Mouse (Mus musculus) testis, adult 10 weeks (tissue): ENCODE measurements around the gene Gm49345. TPM values are rescaled to one million over a fixed set of nuclear protein-coding genes. Genes with fewer than 3 reads are reported as not detected.

Source experiments
- polyA plus RNA-seq: library from polyadenylated mRNA; stranded (reverse); fragments of 350-450 nt; fragmentation: Illumina TruSeq; extraction: RNeasy Lipid Tissue Mini Kit (QIAGEN cat#74804); gene quantifications from one replicate; pipeline ENCODE4 v1.2.3, GENCODE M21; 2014; ENCODE audit warnings: low read depth, low replicate concordance

The Gm49345 gene
- polyA plus RNA-seq = not detected

DNA sequence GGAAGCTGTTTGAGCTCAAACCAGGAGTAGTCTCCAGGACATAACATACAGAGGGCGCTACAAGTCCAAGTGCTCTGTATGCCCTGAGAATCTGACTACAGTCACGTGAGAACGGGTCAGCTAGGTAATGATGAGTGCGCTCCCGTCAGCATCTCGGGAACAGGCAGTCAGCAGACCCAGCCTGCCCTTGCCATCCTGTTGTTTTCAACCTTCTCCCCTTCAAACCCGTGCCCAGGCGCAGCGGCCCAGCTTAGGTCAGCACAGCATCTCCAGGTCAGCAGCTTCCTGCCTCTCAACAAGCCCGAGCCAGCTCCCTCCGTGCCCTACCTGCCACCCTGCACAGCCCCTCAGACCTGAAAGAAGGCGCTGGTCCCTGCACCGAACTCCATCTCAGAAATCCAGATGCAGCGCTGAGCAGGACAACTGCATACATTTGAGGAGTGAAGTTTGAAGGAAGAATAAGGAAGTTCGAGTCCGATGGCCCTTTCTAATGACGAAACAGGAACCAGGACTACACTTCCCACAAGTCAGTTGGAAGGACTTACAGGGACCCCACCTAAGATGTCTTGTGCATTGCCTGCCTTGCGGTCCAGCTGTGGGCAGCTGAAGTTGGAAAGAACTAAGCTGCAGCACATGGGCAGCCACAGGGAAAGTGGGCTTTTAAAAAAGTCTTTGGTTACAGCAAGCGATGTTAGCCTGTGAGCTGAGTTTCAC is at the start of gene Gm49345, which contains the start of gene Zfp729a:
Gene Gm49345 (minus strand): TSS at position 476 of the 714 bp plus-strand sequence.
Gene Zfp729a (minus strand): TSS at position 498 of the 714 bp plus-strand sequence.

DNA sequence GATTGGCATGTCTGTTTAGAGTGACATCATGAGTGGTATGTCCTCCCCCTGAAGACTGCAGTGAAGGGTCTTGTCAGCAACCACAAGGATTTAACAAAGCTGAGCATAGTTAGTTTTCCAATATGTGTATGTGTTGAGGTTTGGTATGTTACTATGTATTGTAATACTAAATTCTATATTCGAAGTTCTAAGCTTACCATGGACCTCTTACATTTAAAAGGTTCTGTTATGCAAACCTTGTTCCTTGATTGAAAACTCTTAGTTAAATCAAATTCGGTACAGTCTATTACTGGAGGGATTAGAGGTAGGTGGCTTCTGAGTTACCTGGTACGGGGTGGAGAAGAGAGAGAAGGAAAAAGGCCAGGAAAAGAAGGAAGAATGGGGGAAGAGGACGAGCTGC is 49.4 kb upstream of the Gm49345 start, which contains the start of gene Zfp738:
Gene Zfp738 (minus strand): TSS at position 101 of the 400 bp plus-strand sequence.

DNA sequence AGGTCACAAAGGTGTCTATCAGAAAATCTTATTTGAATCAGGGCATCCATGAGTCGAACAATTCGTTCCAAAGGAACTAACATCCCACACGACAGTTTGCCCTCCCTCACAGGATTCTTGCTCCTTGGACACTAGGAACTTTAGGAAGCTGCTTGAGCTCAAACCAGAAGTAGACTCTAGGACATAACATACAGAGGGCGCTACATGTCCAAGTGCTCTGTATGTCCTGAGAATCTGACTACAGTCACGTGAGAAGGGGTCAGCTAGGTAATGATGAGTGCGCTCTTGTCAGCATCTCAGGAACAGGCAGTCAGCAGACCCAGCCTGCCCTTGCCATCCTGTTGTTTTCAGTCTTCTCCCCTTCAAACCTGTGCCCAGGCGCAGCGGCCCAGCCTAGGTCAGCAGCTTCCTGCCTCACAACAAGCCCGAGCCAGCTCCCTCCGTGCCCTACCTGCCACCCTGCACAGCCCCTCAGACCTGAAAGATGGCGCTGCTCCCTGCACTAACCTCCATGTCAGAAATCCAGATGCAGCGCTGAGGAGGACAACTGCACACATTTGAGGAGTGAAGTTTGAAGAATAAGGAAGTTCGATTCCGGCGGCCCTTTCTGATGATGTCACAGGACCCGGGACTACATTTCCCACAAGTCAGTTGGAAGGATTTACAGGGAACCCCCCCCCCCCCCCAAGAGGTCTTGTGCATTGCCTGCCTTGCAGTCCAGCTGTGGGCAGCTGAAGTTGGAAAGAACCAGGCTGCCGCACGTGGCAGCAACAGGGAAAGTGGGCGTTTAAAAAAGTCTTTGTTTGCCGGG is 28.3 kb downstream of the Gm49345 start, which contains the start of gene Zfp729b:
Gene Zfp729b (minus strand): TSS at position 642 of the 811 bp plus-strand sequence.

GRCm38 (mm10) chr13:67553730-67554129 is 83.8 kb downstream of the Gm49345 start, which contains the start of gene Zfp748:
TSS of gene Zfp748 (minus strand) at chr13:67553830.

Other genes starting within 250 kb of the Gm49345 start
- gene Zfp429, start 237.9 kb downstream of the Gm49345 start, polyA plus RNA-seq = 2.6 TPM
- gene Zfp459, start 216.4 kb downstream of the Gm49345 start, polyA plus RNA-seq = 1.3 TPM
- 8.6 TPM for gene Zfp874a, start 186.1 kb downstream of the Gm49345 start, polyA plus RNA-seq
- gene Zfp874b, start 153.5 kb downstream of the Gm49345 start, polyA plus RNA-seq = 4.4 TPM
- gene Zfp58, start 137.2 kb downstream of the Gm49345 start, polyA plus RNA-seq = 52.5 TPM
- gene Gm26965, start 111.6 kb downstream of the Gm49345 start, polyA plus RNA-seq = not detected
- 31.5 TPM for gene Zfp87, start 111.6 kb downstream of the Gm49345 start, polyA plus RNA-seq
- gene Zfp748, start 83.9 kb downstream of the Gm49345 start, polyA plus RNA-seq = 32.6 TPM
- gene Zfp729b, start 28.1 kb downstream of the Gm49345 start, polyA plus RNA-seq = 11.3 TPM
- 4.5 TPM for gene Zfp729a, start within 50 bp of the Gm49345 start, polyA plus RNA-seq
- 11.4 TPM for gene Zfp738, start 49.3 kb upstream of the Gm49345 start, polyA plus RNA-seq
- gene Zfp65, start 91.4 kb upstream of the Gm49345 start, polyA plus RNA-seq = 19.5 TPM
- gene Zfp85, start 117.5 kb upstream of the Gm49345 start, polyA plus RNA-seq = 9.0 TPM
- 1.4 TPM for gene Zfp493, start 141.9 kb upstream of the Gm49345 start, polyA plus RNA-seq
- 8.8 TPM for gene Zfp273, start 176.0 kb upstream of the Gm49345 start, polyA plus RNA-seq
- 10.7 TPM for gene Gm10037, start 193.3 kb upstream of the Gm49345 start, polyA plus RNA-seq
- gene BC048507, start 225.6 kb upstream of the Gm49345 start, polyA plus RNA-seq = 37.1 TPM